Mouse (Mus musculus): ENCODE results near the gene Myo1b. TPM values are rescaled to one million over a fixed set of nuclear protein-coding genes. Genes with fewer than 3 reads are reported as not detected.

The Myo1b gene
- 1 to 10 TPM; 3.8 to 4.1 TPM for total RNA-seq (2023)

DNA sequence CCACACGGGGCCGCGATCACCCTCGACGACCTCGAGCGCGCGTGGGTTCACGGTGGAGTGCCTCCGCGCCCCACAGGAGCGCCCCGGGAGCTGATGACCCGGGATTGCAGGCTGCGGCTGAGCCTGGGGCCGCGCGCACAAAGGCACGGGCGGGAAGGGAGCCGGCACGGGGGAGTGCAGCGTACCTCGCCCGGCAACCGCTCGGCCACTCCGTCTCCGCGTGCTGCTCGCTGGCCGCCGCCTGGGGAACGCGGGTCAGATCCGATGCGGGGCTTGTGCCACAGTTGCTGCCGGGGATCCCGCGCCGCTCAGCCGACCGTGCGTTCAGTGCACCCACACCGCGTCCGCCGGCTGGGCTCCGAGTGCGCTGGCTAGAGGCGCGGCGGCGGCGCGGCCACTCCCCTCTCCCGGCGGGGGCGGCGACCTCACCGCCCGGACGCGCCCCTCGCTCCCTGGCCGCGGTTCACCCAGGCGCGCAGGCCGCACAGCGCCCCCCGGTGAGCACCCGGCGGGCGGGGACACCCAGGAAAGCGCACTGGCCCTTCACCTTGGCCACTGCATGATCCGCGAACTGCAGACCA is at the start of gene Myo1b:
Gene Myo1b (minus strand): TSS at position 496 of the 581 bp plus-strand sequence.

Other genes with a start within 250 kb of the Myo1b start
- 10 to 100 TPM; 18.6 to 20.1 TPM for gene Stat4, start 71.1 kb upstream of the Myo1b start, total RNA-seq (2023)
- gene Stat1, start 203.4 kb upstream of the Myo1b start, total RNA-seq (2023): 100 to 1,000 TPM; 179 to 219 TPM

Measured in monocyte, adult 59 days (primary cell).